Mouse (Mus musculus) heart, postnatal 4 days (tissue): Measurements from ENCODE around the gene Rhno1. TPM values are rescaled to one million over a fixed set of nuclear protein-coding genes. Genes with fewer than 3 reads are reported as not detected.
"Not testable (repeated sequence)": the region's sequence is repeated elsewhere in the genome, so short reads cannot be mapped to it uniquely, and the experiment has no call there.

Experiments
- DNase-seq: peaks from one replicate; pipeline ENCODE4 v3.0.0; 2021
- total RNA-seq, 2 experiments: library from RNA; stranded (reverse); gene quantifications; 2 replicates each; pipeline ENCODE4 v1.2.3; 2021

Rhno1 gene
- total RNA-seq: 10 to 100 TPM; 25.7 to 26.8 TPM

GRCm38 (mm10) chr6:128362381-128363006, at the start of gene Rhno1, which contains the start of gene Foxm1:
Gene Rhno1 (minus strand): TSS chr6:128362911.
Gene Foxm1 (plus strand): TSS chr6:128362967.
- peak; percentile 90 for DNase-seq

DNA sequence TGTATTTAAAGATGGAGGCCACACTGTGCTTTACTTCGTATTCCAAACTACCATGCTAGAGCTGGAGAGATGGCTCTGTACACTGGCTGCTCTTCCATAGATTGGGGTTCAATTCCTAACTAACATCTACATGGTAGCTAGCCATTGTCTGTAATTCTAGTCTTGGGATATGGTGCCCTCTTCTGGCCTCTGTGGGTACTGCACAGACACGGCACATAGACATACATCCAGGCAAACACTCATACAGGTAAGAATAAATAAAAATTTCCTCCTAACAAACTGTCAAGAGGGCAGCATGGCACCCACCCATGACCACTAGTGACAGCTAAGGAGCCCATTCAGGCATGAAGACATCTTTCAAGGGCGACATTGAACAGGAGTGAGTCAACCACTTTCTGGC, 48.4 kb upstream of the Rhno1 start:
- peak; percentile 82 for DNase-seq

DNA sequence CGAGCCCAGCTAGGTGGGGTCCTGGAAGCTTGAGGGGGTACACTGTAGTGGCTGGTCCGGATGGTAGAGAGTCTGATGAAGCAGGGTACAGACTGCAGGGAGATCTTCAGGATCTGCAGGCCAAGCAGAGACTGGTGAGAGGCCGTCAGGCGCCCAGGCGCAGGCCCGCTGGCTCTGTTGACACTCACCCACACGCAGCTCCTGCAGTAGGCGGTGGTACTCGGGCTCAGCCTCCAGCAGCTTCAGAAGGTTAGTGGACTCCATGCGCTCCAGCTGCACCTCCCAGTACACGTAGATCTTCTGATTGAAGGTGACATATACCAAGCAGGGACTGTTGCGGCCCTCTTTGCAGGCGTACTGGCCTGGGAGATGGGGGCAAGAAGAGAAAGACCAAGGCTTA, 47.6 kb upstream of the Rhno1 start:
- no peak for DNase-seq

- no peak for DNase-seq
These were observed 45.9 kb upstream of the Rhno1 start for GRCm38 (mm10) chr6:128408544-128409125.

GRCm38 (mm10) chr6:128404708-128405107, 42.0 kb upstream of the Rhno1 start:
- DNase-seq: peak; percentile 25

DNA sequence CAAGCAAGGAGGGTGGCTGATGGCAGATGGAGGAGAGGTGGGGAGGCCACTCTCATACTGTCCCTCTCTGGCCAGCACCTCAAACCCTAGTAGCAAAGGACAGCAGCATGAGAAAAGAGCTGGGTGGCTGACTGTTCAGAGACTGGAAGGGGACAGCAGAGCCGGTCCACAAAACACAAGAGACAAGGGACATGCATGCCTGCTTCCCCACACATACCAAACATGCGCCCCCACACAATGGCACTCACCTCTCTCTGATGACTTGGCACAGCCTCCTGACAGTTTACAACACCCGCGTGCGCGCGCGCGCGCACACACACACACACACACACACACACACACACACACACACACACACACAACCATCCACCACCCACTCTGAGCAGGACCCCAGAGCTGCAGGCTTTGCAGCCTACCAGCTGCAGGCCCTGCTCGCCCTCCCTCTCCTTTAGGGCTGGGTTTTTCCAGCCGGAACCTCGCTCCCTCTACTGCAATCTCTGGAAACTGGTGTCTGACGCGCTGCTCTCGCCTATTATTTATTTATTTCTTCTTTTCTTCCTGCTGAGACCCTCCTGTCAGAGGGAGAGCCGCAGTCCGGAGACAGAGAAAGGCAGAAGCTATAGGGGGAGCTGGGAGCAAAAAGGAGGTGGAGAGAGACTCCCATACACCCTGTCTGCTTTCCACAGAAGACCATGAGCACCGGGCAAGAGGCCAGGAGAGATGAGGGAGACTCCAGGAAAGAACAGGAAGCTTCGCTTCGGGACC, 36.9 kb upstream of the Rhno1 start:
- DNase-seq: peak; percentile 53

GRCm38 (mm10) chr6:128398996-128399395, 36.3 kb upstream of the Rhno1 start, which contains the start of gene Nrip2:
Gene Nrip2 (plus strand): TSS chr6:128399296.
- DNase-seq: no peak

DNA sequence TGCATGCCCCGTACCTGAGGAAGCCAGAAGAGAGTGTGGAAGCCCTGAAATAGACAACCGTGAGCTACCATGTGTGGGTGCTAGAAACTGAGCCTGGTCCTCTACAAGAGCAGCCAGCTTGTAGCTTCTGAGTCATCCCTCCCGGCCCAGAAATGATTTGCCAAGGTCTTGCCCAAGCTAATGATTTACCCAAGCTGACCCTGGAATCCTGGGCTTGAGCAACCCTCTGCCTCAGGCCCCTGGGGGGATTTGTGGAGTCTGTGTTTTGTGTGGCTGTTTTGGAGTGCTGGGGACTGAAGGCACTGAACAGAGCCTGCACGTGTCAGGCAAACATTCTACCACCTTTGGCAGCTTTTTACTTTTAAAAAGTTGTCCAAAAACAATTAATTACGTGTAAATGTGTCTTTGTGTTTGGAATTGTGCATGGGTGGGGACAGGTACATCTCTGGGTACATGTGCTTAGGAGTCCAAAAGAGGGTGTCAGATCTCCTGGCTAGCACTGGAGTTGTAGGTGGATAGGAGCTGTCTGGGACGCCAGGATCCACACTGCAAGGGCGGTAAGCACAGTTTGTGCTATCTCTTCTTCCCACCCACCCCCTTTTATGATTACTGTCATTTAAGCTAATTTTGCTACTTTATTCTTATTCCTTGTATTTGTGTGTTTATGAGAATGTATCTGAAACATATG, 35.0 kb upstream of the Rhno1 start:
- DNase-seq: no peak

DNA sequence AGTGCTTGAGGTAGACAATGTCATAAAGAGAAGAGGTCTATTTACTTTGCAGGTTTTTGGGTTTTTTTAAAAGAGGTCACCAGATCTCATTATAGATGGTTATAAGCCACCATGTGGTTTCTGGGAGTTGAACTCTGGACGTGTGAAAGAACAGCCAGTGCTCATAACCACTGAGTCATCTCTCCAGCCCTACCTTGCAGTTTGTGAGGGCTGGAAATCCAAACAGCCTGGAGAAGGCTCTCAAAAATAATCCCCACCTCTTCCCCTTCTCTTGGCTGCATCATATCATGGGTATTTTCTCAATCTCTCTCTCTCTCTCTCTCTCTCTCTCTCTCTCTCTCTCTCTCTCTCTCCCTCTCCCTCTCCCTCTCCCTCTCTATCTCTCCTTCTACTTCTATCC, 28.0 kb upstream of the Rhno1 start:
- no peak for DNase-seq

DNA sequence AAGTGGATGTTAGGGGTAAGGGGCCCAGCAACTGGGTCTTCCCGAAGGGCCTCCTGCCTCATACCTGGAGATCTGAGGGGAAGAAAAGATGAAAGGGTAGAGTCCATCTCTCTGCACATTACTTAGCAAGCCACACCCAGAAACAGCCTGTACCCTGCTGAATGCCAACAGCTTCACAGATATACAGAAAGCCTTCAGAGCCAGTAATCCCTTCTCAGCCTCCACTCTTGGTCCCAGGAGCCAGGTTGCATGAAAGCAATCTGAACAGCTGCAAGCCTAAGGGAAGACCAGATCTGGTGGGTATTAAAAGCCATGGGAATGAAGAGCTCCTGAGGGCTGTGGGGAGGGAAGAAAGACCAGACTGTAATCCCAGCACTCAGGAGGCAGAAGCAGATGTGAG, 26.5 kb upstream of the Rhno1 start:
- DNase-seq: no peak

DNA sequence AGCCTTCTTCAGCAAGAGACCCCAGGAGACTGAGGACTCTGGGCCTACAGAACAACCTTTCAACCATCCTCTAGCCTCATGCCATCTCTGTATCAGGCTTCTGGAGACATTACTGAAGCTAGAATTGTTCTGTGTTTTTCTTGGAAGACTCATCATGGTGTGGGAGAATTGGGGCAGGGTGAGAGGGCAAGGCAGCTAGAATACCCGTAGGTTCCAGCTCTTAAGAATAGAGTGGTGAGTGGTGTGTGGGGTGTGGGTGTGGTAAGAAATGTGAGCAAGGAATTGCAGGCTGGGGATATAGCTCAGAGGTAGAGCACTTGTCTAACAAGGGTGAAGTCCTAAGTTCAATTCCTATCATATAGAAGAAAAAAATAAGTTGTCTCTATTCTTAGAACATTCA, 22.3 kb upstream of the Rhno1 start:
- no peak for DNase-seq

DNA sequence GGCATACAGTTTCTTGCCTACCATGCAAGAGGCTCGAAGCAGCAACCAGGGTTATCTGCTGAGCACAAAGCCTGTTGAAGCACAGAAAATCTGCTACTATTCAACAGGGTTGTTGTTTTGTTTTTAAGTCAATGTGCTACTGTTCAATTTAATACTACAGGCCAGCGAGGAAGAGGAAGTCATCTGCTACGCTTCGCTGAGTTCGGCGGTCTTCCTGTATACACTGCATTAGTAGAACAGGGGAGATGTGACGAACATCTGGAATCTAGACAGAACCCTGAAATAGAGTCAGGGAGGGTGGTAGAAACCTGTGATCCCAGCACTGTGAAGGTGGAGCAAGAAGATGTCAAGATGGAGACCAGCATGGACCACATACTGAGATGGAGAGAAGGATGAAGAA, 21.0 kb upstream of the Rhno1 start:
- DNase-seq: no peak

DNA sequence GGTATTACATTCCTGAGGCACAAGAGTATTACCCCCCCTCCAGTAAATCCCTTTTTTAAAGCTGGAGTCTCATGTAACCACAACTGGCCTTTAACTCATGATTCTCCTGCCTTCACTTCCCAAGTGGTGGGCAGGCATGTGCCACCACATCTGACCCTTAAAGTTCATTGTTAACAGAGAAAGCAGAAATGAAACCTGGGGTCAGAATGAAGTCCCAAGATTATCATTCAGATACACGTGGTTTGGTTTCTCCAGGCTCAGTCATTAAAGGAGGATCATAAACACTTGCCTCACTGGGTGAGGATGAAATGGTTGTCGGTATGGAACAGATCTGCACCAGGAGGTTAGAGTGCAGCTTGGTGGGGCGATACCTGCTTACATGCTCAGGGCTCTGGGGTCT, 18.5 kb upstream of the Rhno1 start:
- DNase-seq: no peak

GRCm38 (mm10) chr6:128380594-128381167, 18.0 kb upstream of the Rhno1 start:
- DNase-seq: not testable (repeated sequence)

DNA sequence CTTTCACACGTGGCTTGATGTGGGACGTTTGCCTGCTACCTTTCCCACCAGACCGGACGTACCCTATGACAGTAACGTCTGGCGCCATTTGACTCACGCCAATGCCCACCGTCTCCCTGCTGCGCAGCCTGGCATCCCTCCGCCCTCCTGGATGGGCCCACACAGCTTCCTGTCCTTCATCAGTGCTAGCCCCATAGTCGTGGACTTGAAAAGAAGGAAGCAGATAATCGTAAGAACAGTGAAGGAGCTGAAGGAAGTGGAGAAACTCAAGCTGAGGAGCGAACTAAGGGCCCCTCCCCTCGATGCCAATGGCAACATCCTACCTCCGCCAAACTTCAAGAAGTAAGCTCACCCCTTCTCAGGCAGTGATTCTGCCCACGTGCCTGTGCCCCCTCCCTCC, 16.9 kb upstream of the Rhno1 start:
- no peak for DNase-seq

GRCm38 (mm10) chr6:128376371-128377085, 13.8 kb upstream of the Rhno1 start:
- DNase-seq: no peak

- peak; percentile 33 for DNase-seq
These were observed 12.5 kb upstream of the Rhno1 start, which contains the start of the genes Tex52 and Gm44596 for GRCm38 (mm10) chr6:128375192-128375591. Gene Tex52 (plus strand): TSS chr6:128375456. Gene Gm44596 (plus strand): TSS chr6:128375503.

GRCm38 (mm10) chr6:128370040-128370439, 7.3 kb upstream of the Rhno1 start:
- no peak for DNase-seq

GRCm38 (mm10) chr6:128366466-128366865, 3.8 kb upstream of the Rhno1 start:
- no peak for DNase-seq

- no peak for DNase-seq
These were observed 2.0 kb upstream of the Rhno1 start for GRCm38 (mm10) chr6:128364721-128365120.

DNA sequence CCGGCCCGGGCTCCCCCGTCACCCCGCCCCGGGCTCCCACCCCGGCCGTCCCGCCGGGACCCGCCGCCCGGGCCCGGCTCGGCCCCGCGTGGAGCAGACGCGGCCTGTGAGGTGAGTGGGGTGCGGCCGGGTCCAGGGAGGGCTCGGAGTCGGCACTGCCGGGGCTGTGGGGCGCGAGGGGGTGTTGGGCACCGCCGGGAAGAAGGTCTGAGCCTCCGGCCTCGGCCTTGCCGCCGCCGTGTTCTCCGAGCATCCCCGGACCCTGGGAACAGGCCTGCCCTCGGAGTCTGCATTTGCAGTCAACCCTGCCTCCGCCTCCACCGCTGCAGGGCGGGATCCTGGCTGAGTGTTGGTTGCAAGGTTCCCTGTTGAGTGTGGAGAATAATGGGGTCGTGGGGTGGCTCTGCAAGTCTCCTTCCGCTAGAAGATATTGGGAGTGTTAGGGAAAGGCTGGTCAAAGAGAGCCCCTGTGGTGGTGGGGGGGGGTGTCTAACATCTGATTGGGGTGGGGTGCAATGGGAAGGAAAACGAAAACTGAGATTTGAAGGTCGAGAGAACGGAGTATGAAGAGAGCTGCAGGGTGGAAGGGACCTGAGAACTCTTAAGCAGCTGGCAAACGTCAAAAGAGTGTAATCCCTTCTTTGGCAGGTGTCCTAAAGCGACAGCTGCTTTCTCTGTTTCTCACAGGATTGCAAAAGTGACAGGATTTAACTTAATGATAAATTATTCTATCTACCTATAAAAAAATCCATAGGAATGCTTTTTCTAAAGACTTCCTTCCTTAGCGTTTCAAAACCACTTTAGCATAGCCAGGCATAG, 505 bp upstream of the Rhno1 start:
- DNase-seq: no peak
